In the genomic region with DNA sequence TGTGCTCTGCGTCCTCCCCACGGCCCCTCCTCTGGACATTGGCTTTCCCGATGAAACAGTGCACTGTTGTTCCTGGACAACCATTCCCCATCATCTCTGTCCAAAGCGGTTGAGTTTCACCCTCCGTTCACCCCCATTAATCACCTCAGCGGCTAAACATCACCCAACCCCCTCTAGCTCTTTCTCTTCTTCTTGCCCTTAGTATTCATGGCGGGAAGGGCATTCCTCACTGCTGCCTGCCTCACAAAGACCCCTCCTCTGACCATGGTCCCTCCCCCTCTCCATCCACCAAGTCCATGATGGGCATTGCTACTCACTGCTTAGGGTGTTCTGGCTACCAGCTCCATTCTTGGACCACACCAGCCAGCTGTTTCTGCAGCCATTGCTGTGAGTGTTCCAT, we compare ENCODE assay signal across 19 mouse cellular contexts. TPM values are rescaled to one million over a fixed set of nuclear protein-coding genes. Genes with fewer than 3 reads are reported as not detected.
DNase-seq lines count a peak whose midpoint lies in the region; ATAC-seq and TF ChIP-seq lines count a peak whose summit lies in the region.
"Had no signal": no experiment of that assay in that cellular context is flagged by ENCODE, and none has a peak within 500 bp of the region (broad histone marks: within the 10 kb centered on the region; RNA-seq: fewer than 3 reads in every experiment).

No protein-coding gene starts in this region.

- H3K4me2 ChIP-seq in kidney, embryonic 16.5 days (replicated peaks; ENCODE audit: low read depth, low read length) = no peak overlapping the region
- no peak overlapping the region for H3K4me2 ChIP-seq in hindbrain, embryonic 13.5 days
- peak overlapping the region; percentile 29 for H3K4me2 ChIP-seq in neural tube, embryonic 11.5 days (ENCODE audit: low read depth)
- H3K4me2 ChIP-seq: heart, embryonic 11.5 days; liver, embryonic 11.5 days had no signal

- peak; percentile 19; the same call in 1 of the 2 replicates for ATAC-seq in kidney, embryonic 16.5 days (ENCODE audit: low FRiP score, low TSS enrichment)
- ATAC-seq in hindbrain, embryonic 13.5 days (ENCODE audit: low FRiP score) = no peak; the same call in 1 of the 2 replicates
- peak; percentile 67 for ATAC-seq in neural tube, embryonic 11.5 days (ENCODE audit: insufficient read depth, low FRiP score, low TSS enrichment)
- ATAC-seq: midbrain, embryonic 16.5 days had no signal

- no peaks in the 10 kb centered on the region for H3K9me3 ChIP-seq in kidney, embryonic 16.5 days (ENCODE audit: low read length)
- H3K9me3 ChIP-seq in hindbrain, embryonic 13.5 days = no peaks in the 10 kb centered on the region
- no peaks in the 10 kb centered on the region for H3K9me3 ChIP-seq in neural tube, embryonic 11.5 days (ENCODE audit: control insufficient read depth, low read length)

- no peak overlapping the region for H3K4me3 ChIP-seq in kidney, embryonic 16.5 days (ENCODE audit: low read length)
- no peak overlapping the region for H3K4me3 ChIP-seq in kidney, adult 2 months (ENCODE audit: insufficient read depth, low read depth, low read length)
- no peak overlapping the region for H3K4me3 ChIP-seq in hindbrain, embryonic 13.5 days
- no peak overlapping the region for H3K4me3 ChIP-seq in neural tube, embryonic 11.5 days (ENCODE audit: low read depth, low read length)

- no peak overlapping the region for H3K9ac ChIP-seq in kidney, embryonic 16.5 days (replicated peaks; ENCODE audit: low read length)
- H3K9ac ChIP-seq in hindbrain, embryonic 13.5 days = no peak overlapping the region
- H3K9ac ChIP-seq in neural tube, embryonic 11.5 days (ENCODE audit: low read length) = peak overlapping the region; percentile 23; the same call in 1 of the 2 replicates

- peak overlapping the region; percentile 45; the same call in 1 of the 2 replicates for H3K27ac ChIP-seq in kidney, embryonic 16.5 days (ENCODE audit: low read length)
- H3K27ac ChIP-seq in kidney, adult 2 months (ENCODE audit: insufficient read depth, low read depth, low read length) = no peak overlapping the region
- peak overlapping the region; percentile 53; the same call in 1 of the 2 replicates for H3K27ac ChIP-seq in hindbrain, embryonic 13.5 days
- peak overlapping the region; percentile 87 for H3K27ac ChIP-seq in neural tube, embryonic 11.5 days (ENCODE audit: low read depth, low read length)

- H3K4me1 ChIP-seq in kidney, embryonic 16.5 days (ENCODE audit: insufficient read depth, low read length) = peaks cover 79% of the 10 kb centered on the region
- peaks cover 7% of the 10 kb centered on the region; the same call in 1 of the 2 replicates for H3K4me1 ChIP-seq in kidney, adult 2 months (ENCODE audit: control insufficient read depth, insufficient read depth, low read length)
- H3K4me1 ChIP-seq in hindbrain, embryonic 13.5 days (replicated peaks) = peaks cover 56% of the 10 kb centered on the region
- peaks cover 76% of the 10 kb centered on the region for H3K4me1 ChIP-seq in neural tube, embryonic 11.5 days (ENCODE audit: control insufficient read depth, insufficient read depth, low read length)

- no peak for TF ChIP-seq CTCF in kidney, adult 2 months (conservative IDR thresholded peaks at IDR 0.05; ENCODE audit: insufficient read depth, insufficient read length, low read depth, low read length)

- H3K36me3 ChIP-seq in kidney, embryonic 16.5 days (ENCODE audit: insufficient read depth, low read length) = no peaks in the 10 kb centered on the region
- no peaks in the 10 kb centered on the region for H3K36me3 ChIP-seq in kidney, adult 2 months (ENCODE audit: control insufficient read depth, insufficient read depth, low read length)
- H3K36me3 ChIP-seq in hindbrain, embryonic 13.5 days = no peaks in the 10 kb centered on the region
- no peaks in the 10 kb centered on the region for H3K36me3 ChIP-seq in neural tube, embryonic 11.5 days (ENCODE audit: control insufficient read depth, insufficient read depth, low read length)

- DNase-seq in kidney, adult 2 months = no peak
- DNase-seq in neural tube, embryonic 11.5 days (ENCODE audit: low spot score) = peak; percentile 85
- DNase-seq in MN1 (ENCODE audit: low spot score) = no peak
- no peak for DNase-seq in c-Kit-positive CD71-positive TER-119-positive erythroid progenitor cells, embryonic 14.5 days (ENCODE audit: low spot score)
- no peak for DNase-seq in thymus, postnatal 36 days
- DNase-seq: cerebellum, adult 9-10 months; heart, postnatal 10 days; kidney, postnatal 14 days; left cerebral cortex, postnatal 4 days; lung, adult 18-20 months; right cerebral cortex, postnatal 14 days; spleen, adult 18-20 months had no signal

- TF ChIP-seq POLR2A in kidney, adult 2 months (IDR thresholded peaks at IDR 0.05; ENCODE audit: low read depth, low read length) = no peak

- 5% methylated on average over 7 of the region's 7 CpGs for WGBS in kidney, embryonic 16.5 days
- 65% methylated on average over 7 of the region's 7 CpGs for WGBS in kidney, adult 2 months
- 39% methylated on average over 7 of the region's 7 CpGs for WGBS in hindbrain, embryonic 13.5 days
- WGBS in neural tube, embryonic 11.5 days = 3% methylated on average over 7 of the region's 7 CpGs

- no peaks in the 10 kb centered on the region for H3K27me3 ChIP-seq in kidney, embryonic 16.5 days (ENCODE audit: insufficient read depth, low read length)
- H3K27me3 ChIP-seq in kidney, adult 2 months (replicated peaks; ENCODE audit: control insufficient read depth, insufficient read depth, low read length) = no peaks in the 10 kb centered on the region
- peaks cover 95% of the 10 kb centered on the region for H3K27me3 ChIP-seq in hindbrain, embryonic 13.5 days
- no peaks in the 10 kb centered on the region for H3K27me3 ChIP-seq in neural tube, embryonic 11.5 days (ENCODE audit: control insufficient read depth, insufficient read depth, low read length)

RNA-seq across cellular contexts. Expression of a gene that starts 46.9 kb away (rescaled TPM):
- polyA plus RNA-seq in kidney, embryonic 16.5 days (2015; fragmentation: Nextera tagmentation; extraction: Ambion mirVana) = 6.9 and 8.6 TPM in 2 replicates
- 2.5 and 2.7 TPM in 2 replicates for polyA plus RNA-seq in kidney, adult 2 months (2012; rRNA removed)
- polyA plus RNA-seq in hindbrain, embryonic 13.5 days (2015; fragmentation: Nextera tagmentation; extraction: Ambion mirVana) = 76.2 and 86.9 TPM in 2 replicates
- 62.6 and 67.3 TPM in 2 replicates for polyA plus RNA-seq in neural tube, embryonic 11.5 days (2014; fragmentation: Nextera tagmentation; extraction: Ambion mirVana)
- polyA plus RNA-seq: cortical plate, adult 2 months; forebrain, embryonic 11.5 days; midbrain, embryonic 16.5 days had no signal
